Mouse (Mus musculus): ENCODE measurements around the gene Clnk. TPM values are rescaled to one million over a fixed set of nuclear protein-coding genes. Genes with fewer than 3 reads are reported as not detected.

Gene Clnk
- not detected in 4 replicates for total RNA-seq (2023)

DNA sequence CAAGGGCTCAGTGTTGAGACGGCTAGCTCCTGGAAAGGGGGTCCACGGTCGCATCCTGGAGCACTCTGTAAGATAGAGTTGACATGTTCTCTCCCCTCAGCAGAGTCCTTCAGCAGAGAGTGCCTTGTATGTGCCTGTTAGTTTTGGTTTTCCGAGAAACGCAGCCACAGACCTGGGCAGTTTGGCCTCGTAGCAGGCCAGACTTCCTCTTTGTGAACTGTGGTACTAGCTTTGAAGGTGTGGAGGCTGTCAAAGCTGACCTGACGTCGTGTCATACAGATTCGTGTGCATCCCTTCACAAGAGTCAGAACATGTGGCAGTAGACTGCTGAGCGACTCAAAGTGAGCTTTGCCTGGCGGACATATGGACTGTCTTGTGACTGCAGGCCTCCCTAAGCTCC, at the start of gene Clnk:
Gene Clnk, minus strand, starts transcription at position 191 of the 400 bp plus-strand sequence.

DNA sequence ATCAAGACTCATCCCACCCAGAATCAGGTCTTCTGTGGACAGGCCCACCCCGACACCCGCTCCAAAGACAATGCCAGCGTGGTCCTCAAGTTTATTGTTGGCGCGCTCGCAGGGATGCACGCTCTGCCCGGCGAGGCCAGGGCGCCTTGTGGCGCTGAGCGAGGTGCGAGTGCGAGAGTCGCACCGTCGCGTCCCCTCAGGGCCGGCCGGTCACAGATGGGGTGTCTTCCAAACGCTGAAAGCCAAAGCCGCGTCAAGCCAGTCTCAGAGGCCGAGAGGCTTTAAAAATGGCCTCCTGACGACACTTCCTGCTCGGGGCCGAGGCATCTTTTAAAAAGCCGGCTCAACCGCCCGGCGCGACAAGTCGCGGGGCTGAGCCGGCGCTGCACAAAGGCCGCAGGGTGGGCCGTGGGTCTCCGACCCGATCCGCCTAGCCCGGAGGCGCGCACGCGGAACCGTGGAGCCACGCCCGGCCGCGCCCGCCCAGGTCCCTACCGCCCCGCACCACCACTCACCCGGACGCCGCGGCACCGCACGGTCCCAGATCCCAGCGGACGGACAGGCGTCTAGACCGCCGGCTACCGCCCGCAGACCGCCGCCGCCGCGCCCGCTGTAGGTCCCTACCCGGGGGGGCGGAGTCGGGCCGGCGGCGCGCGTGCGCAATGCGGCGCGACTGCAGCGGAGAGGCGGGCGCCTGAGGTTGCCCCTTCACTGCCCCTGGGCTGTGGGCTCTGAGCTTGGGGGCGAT, 192.3 kb downstream of the Clnk start, which contains the start of gene Zfp518b:
Gene Zfp518b, minus strand, starts transcription at position 663 of the 748 bp plus-strand sequence.

Other genes with a start within 250 kb of the Clnk start
- 2.1 to 5.2 TPM (median 4.5 TPM) in 4 replicates for gene Zfp518b, start 192.0 kb downstream of the Clnk start, total RNA-seq (2023)

All from B cell, adult 62 days (primary cell).